Mouse (Mus musculus) right cerebral cortex, adult 18-20 months (tissue): ENCODE data around the gene Olfr1461.

Experiments
- DNase-seq: peaks from one replicate; pipeline ENCODE4 v3.0.0; 2022; ENCODE audit warnings: mixed read lengths

Olfr1461 gene

GRCm38 (mm10) chr19:13162700-13163099 is at the start of gene Olfr1461:
Olfr1461 (plus strand) TSS chr19:13163000.
- no peak for DNase-seq

GRCm38 (mm10) chr19:13149449-13149848 is 13.4 kb upstream of the Olfr1461 start, which contains the start of gene Olfr1459:
Olfr1459 (minus strand) TSS chr19:13149549.
- no peak for DNase-seq

- DNase-seq, result no peak
Observed at GRCm38 (mm10) chr19:13185434-13185833, 22.6 kb downstream of the Olfr1461 start, which contains the start of gene Olfr1462. Olfr1462 (plus strand) TSS chr19:13185734.
